Mouse (Mus musculus) adrenal gland, adult (tissue): ENCODE results near the gene Lrmda.

Experiments used
- DNase-seq, 2 experiments: peaks; one replicate each; pipeline ENCODE4 v3.0.0; 2022 to 2023; ENCODE audit warnings: low spot score in 1 of 2; ENCODE audit not compliant: inconsistent age in 2 of 2

Gene Lrmda

GRCm38 (mm10) chr14:22373361-22373745 is 353.8 kb downstream of the Lrmda start:
- no peak for DNase-seq

GRCm38 (mm10) chr14:22377148-22377547 is 357.6 kb downstream of the Lrmda start:
- no peak for DNase-seq

GRCm38 (mm10) chr14:22382101-22382500 is 362.6 kb downstream of the Lrmda start:
- DNase-seq = no peak

- DNase-seq = peak in 1 of 2 experiments; percentile 33
These were observed 374.1 kb downstream of the Lrmda start for GRCm38 (mm10) chr14:22393616-22394015.

- DNase-seq = no peak
These were observed 382.9 kb downstream of the Lrmda start for GRCm38 (mm10) chr14:22402411-22402810.

- no peak for DNase-seq
These were observed 387.1 kb downstream of the Lrmda start for GRCm38 (mm10) chr14:22406623-22407022.

GRCm38 (mm10) chr14:22410826-22411225 is 391.3 kb downstream of the Lrmda start:
- no peak for DNase-seq

- no peak for DNase-seq
These were observed 393.7 kb downstream of the Lrmda start for GRCm38 (mm10) chr14:22413220-22413619.

GRCm38 (mm10) chr14:22417706-22418105 is 398.2 kb downstream of the Lrmda start:
- DNase-seq = no peak

GRCm38 (mm10) chr14:22421668-22422067 is 402.2 kb downstream of the Lrmda start:
- DNase-seq = no peak

GRCm38 (mm10) chr14:22425018-22425534 is 405.6 kb downstream of the Lrmda start:
- DNase-seq = no peak

GRCm38 (mm10) chr14:22435441-22435840 is 415.9 kb downstream of the Lrmda start:
- no peak for DNase-seq

- no peak for DNase-seq
These were observed 416.4 kb downstream of the Lrmda start for GRCm38 (mm10) chr14:22435860-22436377.

- DNase-seq = peak; percentile 14 to 25
These were observed 421.0 kb downstream of the Lrmda start for GRCm38 (mm10) chr14:22440341-22440999.

GRCm38 (mm10) chr14:22441859-22442447 is 422.4 kb downstream of the Lrmda start:
- DNase-seq = no peak

GRCm38 (mm10) chr14:22442719-22443118 is 423.2 kb downstream of the Lrmda start:
- no peak for DNase-seq

- DNase-seq = no peak
These were observed 425.0 kb downstream of the Lrmda start for GRCm38 (mm10) chr14:22444541-22444940.

GRCm38 (mm10) chr14:22445161-22445821 is 425.8 kb downstream of the Lrmda start:
- DNase-seq = peak; percentile 83 to 93

- DNase-seq = peak in 1 of 2 experiments; percentile 56
These were observed 426.5 kb downstream of the Lrmda start for GRCm38 (mm10) chr14:22445841-22446570.

GRCm38 (mm10) chr14:22451603-22452002 is 432.1 kb downstream of the Lrmda start:
- no peak for DNase-seq

GRCm38 (mm10) chr14:22464314-22464713 is 444.8 kb downstream of the Lrmda start:
- no peak for DNase-seq
